Mouse (Mus musculus): ENCODE measurements around the gene Usp15. TPM values are rescaled to one million over a fixed set of nuclear protein-coding genes. Genes with fewer than 3 reads are reported as not detected.
A peak's percentile ranks its signal among the peaks of the same experiment; 100 is the strongest.

The Usp15 gene
- polyA plus RNA-seq, 1 experiment from 2014 or later: 92.3 TPM

DNA sequence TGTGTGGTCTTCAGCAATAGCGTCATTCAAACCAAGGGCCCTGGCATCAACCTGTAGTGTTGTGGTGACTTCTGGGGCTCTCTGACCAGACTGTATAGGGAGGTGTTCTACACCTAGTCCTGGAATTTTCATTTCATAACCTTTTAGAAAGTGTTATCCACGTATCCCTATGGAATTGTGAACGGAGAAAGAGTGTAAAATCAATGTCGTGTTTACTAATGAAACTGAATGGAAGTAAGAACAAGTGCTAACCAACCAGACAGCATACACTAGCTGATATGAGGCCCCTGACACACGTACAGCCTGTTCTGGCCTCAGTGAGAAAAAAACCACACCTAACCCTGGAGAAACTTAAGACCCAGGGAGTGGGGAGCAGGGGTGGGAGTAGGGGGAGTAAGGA is 4.6 kb upstream of the Usp15 start:
- Histone ChIP-seq H3K4me3 (replicated peaks; ENCODE audit: low read depth, low read length) (no peak overlapping the region), H3K36me3 (ENCODE audit: control insufficient read depth, insufficient read depth, low read length) (no peaks in the 10 kb centered on the region), H3K9ac (replicated peaks; ENCODE audit: low read length) (no peak overlapping the region), H3K4me2 (ENCODE audit: low read length) (no peak overlapping the region), H3K27ac (replicated peaks; ENCODE audit: low read depth, low read length) (no peak overlapping the region), H3K9me3 (ENCODE audit: control insufficient read depth, low read length) (no peaks in the 10 kb centered on the region), H3K4me1 (ENCODE audit: control insufficient read depth, insufficient read depth, low read length) (0 out of 2 replicates have a peak, but pooled peaks cover 3% of the 10 kb centered on the region), H3K27me3 (ENCODE audit: control insufficient read depth, insufficient read depth, low read length) (no peaks in the 10 kb centered on the region)
- 86% methylated on average over 5 of the region's 5 CpGs for WGBS
- no peak for DNase-seq
- no peak for ATAC-seq (ENCODE audit: low FRiP score, low TSS enrichment)

- Histone ChIP-seq H3K27ac (replicated peaks; ENCODE audit: low read depth, low read length) (no peak overlapping the region), H3K9ac (replicated peaks; ENCODE audit: low read length) (no peak overlapping the region), H3K9me3 (ENCODE audit: control insufficient read depth, low read length) (no peaks in the 10 kb centered on the region), H3K4me2 (ENCODE audit: low read length) (no peak overlapping the region), H3K36me3 (ENCODE audit: control insufficient read depth, insufficient read depth, low read length) (no peaks in the 10 kb centered on the region), H3K27me3 (ENCODE audit: control insufficient read depth, insufficient read depth, low read length) (no peaks in the 10 kb centered on the region), H3K4me3 (replicated peaks; ENCODE audit: low read depth, low read length) (no peak overlapping the region), H3K4me1 (ENCODE audit: control insufficient read depth, insufficient read depth, low read length) (0 out of 2 replicates have a peak, but pooled peaks cover 3% of the 10 kb centered on the region)
- 92% methylated on average over 5 of the region's 5 CpGs for WGBS
- ATAC-seq (ENCODE audit: low FRiP score, low TSS enrichment) (no peak), DNase-seq (no peak)
These were observed 4.2 kb upstream of the Usp15 start for GRCm38 (mm10) chr10:123200996-123201395.

GRCm38 (mm10) chr10:123200320-123200659 is 3.5 kb upstream of the Usp15 start:
- H3K36me3 ChIP-seq (ENCODE audit: control insufficient read depth, insufficient read depth, low read length): no peaks in the 10 kb centered on the region
- H3K9ac ChIP-seq (replicated peaks; ENCODE audit: low read length): no peak overlapping the region
- H3K4me2 ChIP-seq (ENCODE audit: low read length): no peak overlapping the region
- no peak overlapping the region for H3K27ac ChIP-seq (replicated peaks; ENCODE audit: low read depth, low read length)
- H3K4me3 ChIP-seq (replicated peaks; ENCODE audit: low read depth, low read length): no peak overlapping the region
- no peaks in the 10 kb centered on the region for H3K9me3 ChIP-seq (ENCODE audit: control insufficient read depth, low read length)
- H3K27me3 ChIP-seq (ENCODE audit: control insufficient read depth, insufficient read depth, low read length): no peaks in the 10 kb centered on the region
- DNase-seq: no peak
- no peak for ATAC-seq (ENCODE audit: low FRiP score, low TSS enrichment)
- H3K4me1 ChIP-seq (ENCODE audit: control insufficient read depth, insufficient read depth, low read length): peaks cover 8% of the 10 kb centered on the region
- 86% methylated on average over 8 of the region's 8 CpGs for WGBS

- Histone ChIP-seq H3K36me3 (ENCODE audit: control insufficient read depth, insufficient read depth, low read length) (no peaks in the 10 kb centered on the region), H3K27me3 (ENCODE audit: control insufficient read depth, insufficient read depth, low read length) (no peaks in the 10 kb centered on the region), H3K27ac (replicated peaks; ENCODE audit: low read depth, low read length) (no peak overlapping the region), H3K9me3 (ENCODE audit: control insufficient read depth, low read length) (no peaks in the 10 kb centered on the region), H3K4me2 (ENCODE audit: low read length) (no peak overlapping the region), H3K4me1 (ENCODE audit: control insufficient read depth, insufficient read depth, low read length) (peaks cover 12% of the 10 kb centered on the region), H3K9ac (replicated peaks; ENCODE audit: low read length) (no peak overlapping the region), H3K4me3 (replicated peaks; ENCODE audit: low read depth, low read length) (no peak overlapping the region)
- ATAC-seq (ENCODE audit: low FRiP score, low TSS enrichment) (no peak), DNase-seq (no peak)
- 87% methylated on average over 19 of the region's 19 CpGs for WGBS
These were observed 3.0 kb upstream of the Usp15 start for GRCm38 (mm10) chr10:123199615-123200319.

GRCm38 (mm10) chr10:123199119-123199518 is 2.3 kb upstream of the Usp15 start:
- Histone ChIP-seq H3K9me3 (ENCODE audit: control insufficient read depth, low read length) (no peaks in the 10 kb centered on the region), H3K4me3 (replicated peaks; ENCODE audit: low read depth, low read length) (no peak overlapping the region), H3K4me2 (ENCODE audit: low read length) (no peak overlapping the region), H3K27me3 (ENCODE audit: control insufficient read depth, insufficient read depth, low read length) (no peaks in the 10 kb centered on the region), H3K4me1 (ENCODE audit: control insufficient read depth, insufficient read depth, low read length) (peaks cover 12% of the 10 kb centered on the region), H3K27ac (replicated peaks; ENCODE audit: low read depth, low read length) (no peak overlapping the region), H3K36me3 (ENCODE audit: control insufficient read depth, insufficient read depth, low read length) (no peaks in the 10 kb centered on the region), H3K9ac (replicated peaks; ENCODE audit: low read length) (no peak overlapping the region)
- ATAC-seq (ENCODE audit: low FRiP score, low TSS enrichment): no peak
- DNase-seq: no peak
- 93% methylated on average over 3 of the region's 3 CpGs for WGBS

GRCm38 (mm10) chr10:123198183-123198582 is 1.4 kb upstream of the Usp15 start:
- Histone ChIP-seq H3K4me1 (ENCODE audit: control insufficient read depth, insufficient read depth, low read length) (peaks cover 12% of the 10 kb centered on the region), H3K27ac (replicated peaks; ENCODE audit: low read depth, low read length) (no peak overlapping the region), H3K9me3 (ENCODE audit: control insufficient read depth, low read length) (no peaks in the 10 kb centered on the region), H3K4me3 (replicated peaks; ENCODE audit: low read depth, low read length) (no peak overlapping the region), H3K36me3 (ENCODE audit: control insufficient read depth, insufficient read depth, low read length) (no peaks in the 10 kb centered on the region), H3K9ac (replicated peaks; ENCODE audit: low read length) (no peak overlapping the region), H3K4me2 (ENCODE audit: low read length) (no peak overlapping the region), H3K27me3 (ENCODE audit: control insufficient read depth, insufficient read depth, low read length) (no peaks in the 10 kb centered on the region)
- no peak for ATAC-seq (ENCODE audit: low FRiP score, low TSS enrichment)
- WGBS: 89% methylated on average over 5 of the region's 5 CpGs
- no peak for DNase-seq

- Histone ChIP-seq H3K27me3 (ENCODE audit: control insufficient read depth, insufficient read depth, low read length) (no peaks in the 10 kb centered on the region), H3K4me2 (ENCODE audit: low read length) (peak overlapping the region; percentile 67), H3K4me3 (replicated peaks; ENCODE audit: low read depth, low read length) (peak overlapping the region; percentile 91), H3K36me3 (ENCODE audit: control insufficient read depth, insufficient read depth, low read length) (no peaks in the 10 kb centered on the region), H3K27ac (replicated peaks; ENCODE audit: low read depth, low read length) (peak overlapping the region; percentile 94), H3K9me3 (ENCODE audit: control insufficient read depth, low read length) (no peaks in the 10 kb centered on the region), H3K4me1 (ENCODE audit: control insufficient read depth, insufficient read depth, low read length) (peaks cover 12% of the 10 kb centered on the region), H3K9ac (replicated peaks; ENCODE audit: low read length) (peak overlapping the region; percentile 87)
- under 1% methylated on average over 65 of the region's 66 CpGs for WGBS
- peak; percentile 74 for DNase-seq
- ATAC-seq (ENCODE audit: low FRiP score, low TSS enrichment): peak; percentile 71
These were observed 597 bp downstream of the Usp15 start for GRCm38 (mm10) chr10:123195961-123196834.

DNA sequence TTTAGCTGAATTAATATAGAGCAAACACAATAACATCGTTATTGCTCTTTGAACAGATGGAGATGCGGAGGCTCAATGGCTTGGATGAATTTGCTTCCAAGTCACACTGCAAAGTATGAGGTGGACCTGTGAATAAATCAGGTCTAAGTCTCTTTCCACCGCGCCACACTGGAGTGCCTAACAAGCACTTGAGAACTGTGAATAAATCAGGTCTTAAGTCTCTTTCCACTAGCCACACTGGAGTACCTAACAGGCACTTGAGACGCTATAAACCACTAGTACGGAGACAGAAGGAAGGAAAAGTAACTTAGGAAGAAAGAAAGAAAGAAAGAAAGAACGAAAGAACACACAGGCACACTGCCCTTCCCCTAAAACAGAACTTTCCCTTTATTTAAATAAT is 1.3 kb downstream of the Usp15 start:
- WGBS: 19% methylated on average over 7 of the region's 7 CpGs
- Histone ChIP-seq H3K36me3 (ENCODE audit: control insufficient read depth, insufficient read depth, low read length) (no peaks in the 10 kb centered on the region), H3K9me3 (ENCODE audit: control insufficient read depth, low read length) (no peaks in the 10 kb centered on the region), H3K9ac (replicated peaks; ENCODE audit: low read length) (peak overlapping the region; percentile 87; the same call in 1 of the 2 replicates), H3K4me3 (replicated peaks; ENCODE audit: low read depth, low read length) (peak overlapping the region; percentile 91), H3K4me2 (ENCODE audit: low read length) (peak overlapping the region; percentile 67), H3K27me3 (ENCODE audit: control insufficient read depth, insufficient read depth, low read length) (no peaks in the 10 kb centered on the region), H3K4me1 (ENCODE audit: control insufficient read depth, insufficient read depth, low read length) (peaks cover 12% of the 10 kb centered on the region), H3K27ac (replicated peaks; ENCODE audit: low read depth, low read length) (no peak overlapping the region)
- ATAC-seq (ENCODE audit: low FRiP score, low TSS enrichment): no peak
- DNase-seq: peak; percentile 19

Measured in midbrain, embryonic 14.5 days (tissue).